16 mouse cellular contexts compared by ENCODE assay signal in the genomic region with DNA sequence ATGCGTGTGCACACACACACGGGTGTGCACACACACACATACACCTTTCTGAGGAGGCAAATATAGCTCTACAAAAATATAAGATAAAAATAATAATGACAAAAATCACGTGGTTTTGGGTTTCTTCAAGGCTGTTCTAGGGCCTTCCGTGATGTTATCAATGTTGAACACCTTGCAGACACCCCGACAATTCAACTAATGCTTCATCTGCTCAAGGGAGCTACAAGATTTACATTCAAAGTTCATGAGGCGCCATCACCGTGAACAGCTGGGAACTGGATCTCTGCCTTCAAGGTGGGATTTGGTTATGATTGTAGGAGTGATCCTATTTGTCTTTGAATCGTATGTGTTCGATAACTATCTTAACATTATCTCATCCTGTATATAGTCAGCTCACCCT.
"Had no signal": no experiment of that assay in that cellular context is flagged by ENCODE, and none has a peak within 500 bp of the region (broad histone marks: within the 10 kb centered on the region; RNA-seq: fewer than 3 reads in every experiment).

No protein-coding gene starts in this region.

- H3K4me2 ChIP-seq: neural tube, embryonic 13.5 days; neural tube, embryonic 15.5 days; stomach, embryonic 15.5 days had no signal

- H3K4me3 ChIP-seq: neural tube, embryonic 13.5 days; neural tube, embryonic 15.5 days; stomach, embryonic 15.5 days had no signal

- H3K36me3 ChIP-seq: neural tube, embryonic 13.5 days; neural tube, embryonic 15.5 days; stomach, embryonic 15.5 days had no signal

- H3K9ac ChIP-seq: neural tube, embryonic 13.5 days; neural tube, embryonic 15.5 days; stomach, embryonic 15.5 days had no signal

- H3K9me3 ChIP-seq: neural tube, embryonic 13.5 days; neural tube, embryonic 15.5 days; stomach, embryonic 15.5 days had no signal

- H3K27ac ChIP-seq: neural tube, embryonic 13.5 days; neural tube, embryonic 15.5 days; stomach, embryonic 15.5 days; stomach, postnatal 0 days had no signal

- H3K4me1 ChIP-seq: neural tube, embryonic 13.5 days; neural tube, embryonic 15.5 days had no signal

- H3K27me3 ChIP-seq: neural tube, embryonic 13.5 days; neural tube, embryonic 15.5 days; stomach, embryonic 15.5 days had no signal

- DNase-seq: retina, postnatal 1 day; right cerebral cortex, adult 18-20 months; right cerebral cortex, postnatal 14 days; right cerebral cortex, postnatal 25 days; right cerebral cortex, postnatal 4 days; spleen, adult 18-20 months; thymus, adult 18-20 months; thymus, adult 2 months; thymus, postnatal 14 days; thymus, postnatal 25 days; thymus, postnatal 36 days; thymus, postnatal 4 days had no signal
